Mouse (Mus musculus): Measurements from ENCODE around the gene Col27a1.

Col27a1 gene

DNA sequence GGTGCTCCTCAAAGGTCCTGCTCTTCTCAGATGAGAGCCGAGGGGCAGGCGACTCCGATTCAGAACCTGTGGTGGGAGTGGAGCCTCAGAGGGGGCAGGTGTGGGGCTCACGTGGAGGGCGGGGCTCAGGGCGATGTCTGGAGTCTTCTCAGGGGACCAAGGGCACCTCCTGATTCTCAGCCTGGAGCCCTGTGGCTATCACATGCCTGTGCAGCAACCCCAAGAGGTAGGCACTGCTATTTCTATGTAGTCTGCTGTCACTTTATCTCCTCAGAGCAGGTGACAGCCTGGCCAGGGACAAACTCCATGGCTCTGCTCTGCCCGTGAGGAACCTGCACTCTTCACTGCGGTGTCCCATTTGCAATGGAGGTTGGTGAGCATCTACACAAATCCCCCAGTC, 159.6 kb downstream of the Col27a1 start:
- no peak for DNase-seq (ENCODE audit: low spot score in 2 of 2)

DNA sequence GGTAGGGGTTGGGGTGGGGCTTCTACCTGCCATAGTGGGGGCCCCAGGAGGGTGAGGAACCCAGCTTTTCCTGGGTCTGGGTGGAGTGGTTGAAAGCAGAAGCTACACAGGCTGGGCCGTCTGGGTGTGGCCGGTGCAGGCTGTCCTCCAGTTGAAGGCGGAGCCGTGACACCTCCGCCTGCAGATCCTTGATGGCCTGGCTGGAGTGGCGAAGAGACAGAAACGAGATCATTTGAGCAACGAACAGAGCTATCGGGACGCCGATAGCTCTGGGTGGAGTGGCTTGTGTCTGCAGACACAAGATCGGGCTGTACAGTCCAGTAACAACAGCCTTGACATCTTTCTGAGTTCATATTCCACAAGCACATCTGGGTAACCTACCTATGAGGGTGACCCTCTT, 160.5 kb downstream of the Col27a1 start:
- no peak for DNase-seq (ENCODE audit: low spot score in 2 of 2)

DNA sequence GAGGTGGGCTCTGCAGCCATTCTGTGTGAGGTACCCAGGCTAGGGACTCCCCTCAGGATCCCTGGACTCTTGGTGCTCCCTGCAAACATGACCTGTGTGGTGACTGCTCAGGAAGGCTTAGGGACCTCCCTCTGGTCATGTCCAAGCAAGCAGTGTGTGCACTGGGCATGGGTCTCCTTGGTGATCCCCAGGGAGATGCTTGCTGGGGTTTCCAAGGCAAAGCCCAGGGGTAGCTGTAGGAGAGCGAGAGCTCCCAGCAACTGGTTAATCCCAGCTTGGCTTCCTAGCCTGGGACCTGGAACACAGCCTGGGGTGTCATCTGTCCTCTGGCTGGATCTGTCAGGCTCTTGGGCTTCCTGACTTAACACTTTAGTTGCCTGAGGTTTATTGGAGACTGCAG, 161.6 kb downstream of the Col27a1 start:
- no peak for DNase-seq (ENCODE audit: low spot score in 2 of 2)

DNA sequence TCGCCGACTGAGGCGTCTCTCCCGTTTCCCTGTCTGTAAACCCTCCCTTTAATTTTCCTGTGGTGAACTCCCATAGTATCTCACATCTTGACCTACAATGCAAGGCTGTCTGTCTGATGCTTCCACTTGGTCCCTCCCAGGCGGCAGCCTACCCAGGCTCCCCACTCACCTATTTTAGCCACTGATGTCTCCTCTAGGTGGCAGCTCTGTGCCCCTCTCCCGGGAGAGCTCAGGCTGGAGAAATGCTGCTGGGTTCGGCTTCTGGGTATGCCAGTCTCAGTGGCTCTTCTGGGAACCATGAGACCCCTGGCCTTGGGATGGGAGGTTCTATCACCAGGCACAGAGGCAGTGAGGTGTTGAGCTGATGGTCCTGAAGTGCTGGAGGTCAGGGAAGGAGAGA, 163.7 kb downstream of the Col27a1 start:
- DNase-seq (ENCODE audit: low spot score in 2 of 2), result no peak

DNA sequence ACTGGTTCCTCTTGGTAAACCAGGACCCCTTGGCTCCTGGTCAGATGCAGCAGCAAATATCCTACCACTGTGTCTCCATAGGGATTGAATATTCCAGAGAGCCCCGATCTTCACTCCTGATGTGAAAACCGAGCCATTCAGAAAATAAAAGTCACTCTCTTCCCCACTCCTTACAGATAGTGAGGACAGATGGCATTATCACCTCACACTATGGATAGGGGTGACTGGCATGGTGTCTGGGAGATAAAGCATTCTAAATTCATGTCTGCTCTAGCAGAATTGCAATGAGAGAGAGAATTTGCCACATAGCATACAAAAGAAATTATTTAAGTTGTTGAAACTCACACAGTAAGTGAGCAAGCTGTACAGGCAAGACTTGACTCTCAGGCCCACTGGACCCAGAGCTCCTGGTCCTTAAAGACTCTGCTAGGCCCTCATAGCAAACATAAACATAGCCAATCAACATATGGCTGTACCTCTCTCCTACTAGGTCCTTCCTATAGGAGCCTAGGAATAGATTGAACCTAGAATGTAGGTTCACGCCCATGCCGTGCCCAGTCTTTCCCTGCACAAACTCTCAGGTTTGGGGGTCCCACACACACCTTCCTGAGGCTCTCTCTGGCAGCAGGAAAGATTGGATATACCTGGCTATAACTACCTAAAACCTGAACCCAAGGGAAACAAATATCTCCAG, 169.0 kb downstream of the Col27a1 start:
- no peak for DNase-seq (ENCODE audit: low spot score in 2 of 2)

DNA sequence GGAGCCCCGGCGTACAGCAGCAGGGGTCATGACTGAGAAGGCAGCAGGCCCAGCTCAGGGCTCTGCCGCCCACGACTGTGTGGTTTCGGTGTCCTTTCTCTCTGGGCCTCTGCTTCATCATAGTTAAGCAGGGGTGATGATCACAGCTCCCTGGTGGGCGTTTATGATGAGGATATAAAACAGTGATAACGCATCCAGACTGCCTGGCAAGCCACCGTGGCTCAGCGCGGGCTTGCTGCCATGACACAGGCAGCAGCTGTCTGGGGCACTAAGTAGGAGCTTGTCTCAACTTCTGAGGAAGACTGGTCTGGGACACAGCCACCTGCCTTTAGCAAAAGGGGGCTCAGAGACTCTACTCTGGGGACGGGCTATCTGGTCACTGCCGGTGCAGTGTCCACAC, 169.7 kb downstream of the Col27a1 start:
- no peak for DNase-seq (ENCODE audit: low spot score in 2 of 2)

DNA sequence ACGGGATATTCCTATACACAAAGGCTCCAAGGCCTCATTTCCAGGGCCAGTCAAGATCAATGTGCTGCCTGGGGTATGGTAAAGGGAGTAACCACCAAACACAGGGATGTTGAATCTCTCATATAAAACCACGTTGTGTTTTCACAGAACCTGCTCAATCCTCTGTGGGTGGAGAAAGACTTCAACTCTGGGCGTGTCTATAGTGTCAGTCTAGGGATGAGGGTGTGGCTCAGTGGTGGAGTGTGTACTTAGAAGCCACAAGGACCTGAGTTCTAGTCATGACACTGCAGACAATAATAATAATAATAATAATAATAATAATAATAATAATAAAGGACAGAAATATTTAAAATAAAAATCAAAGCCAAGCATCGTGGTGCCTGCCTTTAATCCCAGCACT, 170.5 kb downstream of the Col27a1 start:
- no peak for DNase-seq (ENCODE audit: low spot score in 2 of 2)

All from thymus, postnatal 10 days (tissue).